8 mouse cellular contexts compared by ENCODE assay signal in genomic region chr11:76997305-76997704, GRCm38 (mm10). TPM values are rescaled to one million over a fixed set of nuclear protein-coding genes. Genes with fewer than 3 reads are reported as not detected.
A peak's percentile ranks its signal among the peaks of the same experiment; 100 is the strongest.
DNase-seq lines count a peak whose midpoint lies in the region; ATAC-seq lines count a peak whose summit lies in the region.

No protein-coding gene starts in this region.

- no peaks in the 10 kb centered on the region for H3K36me3 ChIP-seq in intestine, embryonic 14.5 days (ENCODE audit: control insufficient read depth, insufficient read depth, low read length)
- H3K36me3 ChIP-seq in midbrain, embryonic 11.5 days (ENCODE audit: control insufficient read depth, insufficient read depth, low read length) = no peaks in the 10 kb centered on the region

- under 1% methylated on average over 21 of the region's 21 CpGs for WGBS in intestine, embryonic 14.5 days
- 2% methylated on average over 21 of the region's 21 CpGs for WGBS in midbrain, embryonic 11.5 days

- H3K4me2 ChIP-seq in intestine, embryonic 14.5 days (ENCODE audit: low read length) = peak overlapping the region; percentile 78
- H3K4me2 ChIP-seq in midbrain, embryonic 11.5 days = peak overlapping the region; percentile 58

- H3K9ac ChIP-seq in intestine, embryonic 14.5 days (ENCODE audit: low read length) = no peak overlapping the region
- 0 out of 2 replicates have a peak overlapping the region, but pooled peaks have one; percentile 10 for H3K9ac ChIP-seq in midbrain, embryonic 11.5 days (ENCODE audit: low read length)

- H3K9me3 ChIP-seq in intestine, embryonic 14.5 days (ENCODE audit: control insufficient read depth, low read length) = no peaks in the 10 kb centered on the region
- no peaks in the 10 kb centered on the region for H3K9me3 ChIP-seq in midbrain, embryonic 11.5 days (ENCODE audit: control insufficient read depth, low read length)

- ATAC-seq in intestine, embryonic 14.5 days (replicated peaks; ENCODE audit: low FRiP score, low TSS enrichment, low read depth) = peak; percentile 74
- ATAC-seq in midbrain, embryonic 11.5 days (ENCODE audit: low FRiP score) = peak; percentile 75

- peak overlapping the region; percentile 44 for H3K4me3 ChIP-seq in intestine, embryonic 14.5 days (ENCODE audit: low read depth, low read length)
- H3K4me3 ChIP-seq in midbrain, embryonic 11.5 days (ENCODE audit: low read depth, low read length) = peak overlapping the region; percentile 34

- peaks cover 11% of the 10 kb centered on the region; the same call in 1 of the 2 replicates for H3K4me1 ChIP-seq in intestine, embryonic 14.5 days (replicated peaks; ENCODE audit: control insufficient read depth, insufficient read depth, low read length)
- H3K4me1 ChIP-seq in midbrain, embryonic 11.5 days (ENCODE audit: control insufficient read depth, insufficient read depth, low read length) = peaks cover 5% of the 10 kb centered on the region; the same call in 1 of the 2 replicates

- peak; percentile 54 for DNase-seq in adrenal gland, adult 8-10 months
- DNase-seq in embryo, embryonic 11.5 days (ENCODE audit: low read depth, low spot score) = peak; percentile 69
- DNase-seq in gastrocnemius, postnatal 36 days = peak; percentile 63 to 64
- DNase-seq in intestine, embryonic 14.5 days (ENCODE audit: low spot score) = peak; percentile 95
- peak; percentile 71 for DNase-seq in left cerebral cortex, postnatal 4 days
- DNase-seq in midbrain, embryonic 11.5 days (ENCODE audit: low spot score, missing footprints) = peak; percentile 99
- DNase-seq in right cerebral cortex, postnatal 4 days = peak; percentile 69
- peak; percentile 78 for DNase-seq in yolk sac, embryonic 10.5 days (ENCODE audit: low spot score)

- peaks cover 46% of the 10 kb centered on the region for H3K27me3 ChIP-seq in intestine, embryonic 14.5 days (replicated peaks; ENCODE audit: control insufficient read depth, insufficient read depth, low read length)
- H3K27me3 ChIP-seq in midbrain, embryonic 11.5 days (ENCODE audit: control insufficient read depth, insufficient read depth, low read length) = peaks cover 40% of the 10 kb centered on the region

- H3K27ac ChIP-seq in intestine, embryonic 14.5 days (ENCODE audit: low read depth) = no peak overlapping the region
- no peak overlapping the region for H3K27ac ChIP-seq in midbrain, embryonic 11.5 days (ENCODE audit: low read depth, low read length)

- intact Hi-C loops in gastrocnemius, postnatal 36 days (cut with DNase I) = loop anchor here (2.0 kb wide), 1 partner anchor 95 kb away; no protein-coding TSS in a partner anchor
- intact Hi-C loops in left cerebral cortex, postnatal 4 days (cut with DNase I) = loop anchor here (5.0 kb wide), 1 partner anchor 95 kb away; no protein-coding TSS in a partner anchor

RNA-seq across cellular contexts. Expression of gene Slc6a4, which starts 1.1 kb away (rescaled TPM):
- 10 to 100 TPM; 43.3 to 74.0 (median 65.5) TPM for total RNA-seq in adrenal gland, adult 8-10 months (2022)
- total RNA-seq in gastrocnemius, postnatal 36 days (2021) = under 1 TPM; 0.15 to 0.31 TPM
- polyA plus RNA-seq in intestine, embryonic 14.5 days (2014; fragmentation: Nextera tagmentation; extraction: Ambion mirVana) = 6.8 and 7.0 TPM in 2 replicates
- 1 to 10 TPM; 1.4 to 1.8 TPM for total RNA-seq in left cerebral cortex, postnatal 4 days (2021)
- 0.57 TPM in 2 replicates for polyA plus RNA-seq in midbrain, embryonic 11.5 days (2014; fragmentation: Nextera tagmentation; extraction: Ambion mirVana)

Comparison
In these comparisons a context has a peak if more than half of its experiments do, and no peak if none do; other contexts are left out.
1. RNA of gene Slc6a4, which starts 1.1 kb away (total RNA-seq): 43.3 to 74.0 TPM in adrenal gland, adult 8-10 months; 1.4 to 1.8 TPM in left cerebral cortex, postnatal 4 days and 0.15 to 0.31 TPM in gastrocnemius, postnatal 36 days; every median in the first group is over 10 times any median in the second.
2. Peak in every context shown above with its lines, with median percentiles within 50 percentile points of each other: DNase-seq.